Mouse (Mus musculus) spleen, embryonic (tissue): ENCODE measurements around the gene Tmem116.
"Not testable (repeated sequence)": the region's sequence is repeated elsewhere in the genome, so short reads cannot be mapped to it uniquely, and the experiment has no call there.

Source experiments
- CTCF ChIA-PET: fragments of 350-600 bp; sonication (Branson Sonifier 250); formaldehyde crosslinking; loops from one replicate; lab custom pipeline; 2022; lab: Charles Lee

The Tmem116 gene

DNA sequence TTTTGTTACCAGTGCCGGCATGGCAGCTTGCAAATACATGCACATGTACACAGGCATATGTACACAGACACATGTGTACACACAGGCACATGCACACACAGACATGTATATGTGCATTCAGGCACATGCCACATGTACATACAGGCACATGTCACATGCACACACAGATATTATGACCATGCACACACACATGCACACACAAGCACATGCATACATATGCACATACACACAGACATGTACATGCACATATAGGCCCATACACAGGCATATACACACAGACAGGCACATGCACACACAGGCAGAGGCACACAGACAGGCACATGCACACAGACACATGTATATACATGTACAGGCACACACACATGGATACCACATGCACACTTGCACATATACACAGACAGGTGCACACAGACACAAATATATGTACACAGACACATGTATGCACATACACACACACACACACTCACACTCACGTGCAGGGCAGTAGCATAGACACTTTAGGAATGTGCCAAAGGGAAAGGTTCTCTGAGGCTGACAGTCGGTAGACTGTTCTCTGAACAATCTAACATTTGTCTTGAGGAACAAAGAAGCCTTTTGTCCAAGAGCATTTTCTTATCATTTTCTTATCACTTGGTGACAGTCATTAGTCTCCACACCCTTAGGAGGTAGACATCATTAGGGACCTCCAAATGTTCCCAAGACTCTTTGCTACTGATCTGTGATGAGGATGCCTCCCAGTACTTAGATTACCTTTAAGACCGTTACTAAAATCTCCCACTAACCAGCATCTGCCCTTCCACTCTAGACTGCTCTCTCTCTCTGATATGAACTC lies 9.9 kb downstream of the Tmem116 start:
- CTCF ChIA-PET, result no interaction called here

DNA sequence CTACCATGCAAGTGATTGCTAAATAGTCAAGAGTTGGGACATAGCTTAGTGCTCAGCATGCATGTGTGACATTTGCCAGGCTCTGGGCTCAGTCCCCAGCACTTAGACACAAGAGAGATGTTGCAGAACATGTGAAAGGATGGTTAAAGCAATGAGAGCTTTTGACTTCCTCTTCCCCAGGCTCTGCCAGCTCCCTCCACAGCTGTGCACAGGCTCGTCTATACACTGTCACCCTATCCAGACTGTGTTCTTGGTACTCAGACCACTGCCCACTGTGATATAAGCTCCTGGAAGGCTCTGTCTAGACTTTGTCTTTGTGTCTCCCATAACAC lies 10.4 kb downstream of the Tmem116 start:
- CTCF ChIA-PET, result no interaction called here

DNA sequence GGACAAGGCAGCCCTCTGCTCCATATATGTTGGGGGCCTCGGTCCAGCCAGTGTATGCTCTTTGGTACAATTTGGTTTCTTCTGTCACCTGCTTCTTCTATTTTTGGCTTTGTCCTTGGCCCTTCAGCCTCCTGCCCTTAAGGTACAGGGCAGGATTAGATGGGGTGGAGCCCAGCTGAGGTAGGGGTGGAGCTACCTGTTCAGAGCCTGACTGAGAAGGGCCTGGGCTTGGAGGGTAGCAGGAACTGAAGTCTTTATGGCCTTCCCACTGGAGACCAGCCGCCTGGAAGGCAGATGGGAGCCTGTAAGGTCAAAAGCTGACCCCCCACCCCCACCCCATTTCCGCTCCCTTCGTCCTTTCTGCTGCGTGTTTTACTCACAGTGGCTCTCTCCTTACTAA lies 11.3 kb downstream of the Tmem116 start:
- CTCF ChIA-PET, result no interaction called here

DNA sequence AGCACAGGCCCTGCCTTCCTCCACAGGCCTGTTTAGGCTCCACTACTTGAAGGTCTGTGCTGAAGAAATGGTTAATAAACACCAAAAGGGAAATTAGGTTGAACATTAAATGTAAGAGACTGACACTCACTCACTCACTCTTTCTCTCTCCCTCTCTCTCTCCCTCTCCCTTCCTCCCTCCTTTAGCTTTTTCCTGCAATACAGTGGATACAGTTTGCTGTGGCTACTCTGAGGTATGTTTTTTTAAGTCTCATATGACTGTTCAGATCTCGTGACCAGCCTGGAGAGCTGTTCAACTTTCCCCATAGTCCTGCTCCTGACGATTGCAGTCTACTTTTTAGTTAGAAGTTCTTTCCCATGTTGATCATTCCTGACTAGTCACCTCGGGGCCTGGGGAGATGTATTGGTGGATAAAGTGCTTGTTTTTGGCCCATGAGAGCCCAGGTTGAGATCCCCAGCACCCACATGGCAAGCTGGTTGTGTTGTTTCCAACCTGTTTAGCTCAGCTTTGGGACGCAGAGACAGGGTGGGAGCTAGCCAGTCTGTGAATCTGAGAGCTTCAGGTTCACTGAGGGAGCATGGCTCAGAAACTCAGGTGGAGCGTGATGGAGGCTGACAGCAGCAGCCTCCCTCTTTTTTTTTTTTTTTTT lies 12.0 kb downstream of the Tmem116 start:
- CTCF ChIA-PET, result no interaction called here

DNA sequence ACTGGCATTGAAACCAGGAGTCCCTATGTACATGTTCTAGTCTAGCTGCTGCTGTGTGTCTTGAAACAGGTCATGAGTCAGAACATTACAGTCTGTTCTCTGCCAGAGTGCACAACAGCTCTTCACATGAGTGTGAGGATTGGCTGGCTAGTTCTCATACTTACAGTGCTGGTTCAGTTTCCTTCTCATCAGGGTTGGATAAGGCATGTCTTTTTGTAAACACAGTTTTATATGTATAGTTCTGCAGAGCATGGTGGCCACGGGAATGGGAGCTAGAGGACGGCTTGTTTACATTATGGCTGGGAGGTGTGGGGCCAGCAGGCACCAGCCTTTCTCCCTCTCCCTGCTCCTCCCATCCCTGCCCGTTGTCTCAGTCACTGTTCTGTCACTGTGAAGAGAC lies 17.9 kb downstream of the Tmem116 start:
- CTCF ChIA-PET, result interaction anchor here (1.5 kb wide), 1 partner anchor 20 kb away, joined by 3 read pairs; no protein-coding TSS in a partner anchor

DNA sequence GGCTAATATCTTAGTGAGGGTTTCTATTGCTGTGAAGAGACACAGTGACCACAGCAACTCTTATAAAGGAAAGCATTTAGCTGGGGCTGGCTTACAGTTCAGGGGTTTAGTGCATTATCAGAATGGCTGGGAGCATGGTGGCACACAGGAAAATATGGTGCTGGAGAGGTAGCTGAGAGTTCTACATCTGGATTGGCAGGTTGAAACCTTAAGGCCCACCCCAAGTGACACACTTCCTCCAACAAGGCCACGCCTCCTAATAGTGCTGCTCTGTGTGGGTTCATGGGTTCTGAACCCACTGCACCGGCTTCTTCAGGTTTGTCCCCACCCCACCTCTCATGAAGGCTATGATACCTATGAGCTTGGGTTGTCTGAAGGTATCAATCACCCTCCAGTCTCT lies 20.7 kb downstream of the Tmem116 start:
- CTCF ChIA-PET, result no interaction called here

DNA sequence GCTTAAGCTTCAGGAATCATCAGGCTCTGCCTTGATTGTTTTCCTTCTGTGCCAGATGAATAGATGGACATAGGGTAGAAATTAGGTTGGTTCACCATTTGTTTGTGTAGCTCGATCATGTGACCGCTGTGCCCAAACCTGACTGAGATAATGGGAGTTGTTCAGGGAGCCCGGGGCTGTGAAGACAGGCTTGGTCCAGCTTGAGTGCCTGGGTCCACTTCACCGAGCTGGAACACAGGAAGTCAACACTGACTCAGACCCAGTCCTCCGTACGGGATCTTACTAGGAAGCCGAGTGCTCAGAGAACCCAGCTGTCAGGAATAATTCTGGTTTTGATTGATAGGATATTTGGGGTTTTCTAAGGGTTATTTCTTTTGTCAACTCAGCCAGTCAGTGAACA lies 22.9 kb downstream of the Tmem116 start:
- CTCF ChIA-PET, result no interaction called here

DNA sequence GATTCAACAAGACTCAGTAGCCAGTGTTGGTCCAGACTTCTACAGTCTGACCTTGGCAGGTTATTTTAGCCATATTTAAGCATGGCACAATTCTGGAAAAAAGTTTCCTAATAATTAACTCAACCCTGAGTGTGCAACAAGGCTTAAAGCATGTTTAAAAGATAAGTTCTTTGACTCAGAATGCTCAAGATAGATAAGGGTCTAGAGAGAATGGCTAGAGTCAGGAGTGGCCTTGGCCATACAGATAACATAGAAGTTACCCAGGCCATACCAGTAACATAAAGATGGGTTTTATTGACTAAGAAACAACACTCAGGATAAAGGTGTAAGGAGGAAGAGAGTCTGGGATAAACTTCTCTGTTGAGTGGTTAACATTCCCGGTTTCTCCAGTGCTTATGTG lies 24.3 kb downstream of the Tmem116 start:
- CTCF ChIA-PET, result interaction anchor here (1.4 kb wide), 1 partner anchor 23 kb away, joined by 3 read pairs; the partner anchor contains the start of gene Erp29

DNA sequence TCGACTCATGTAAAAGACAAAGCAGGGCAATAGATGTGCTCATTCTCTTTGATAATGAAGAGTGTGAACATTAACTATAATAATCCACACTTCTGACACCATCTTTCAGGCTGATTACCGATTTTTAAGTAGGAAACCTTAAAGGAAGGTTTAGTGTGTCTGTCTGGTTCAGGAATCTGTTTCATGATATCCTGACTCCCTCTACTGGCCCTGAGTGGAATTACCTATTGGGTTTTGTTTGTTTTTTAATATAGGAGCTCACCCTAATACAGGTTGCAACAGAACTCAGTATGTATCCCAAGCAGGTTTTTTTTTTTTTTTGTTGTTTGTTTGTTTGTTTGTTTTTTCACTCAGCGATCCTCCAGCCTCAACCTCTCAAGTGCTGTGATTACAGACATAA lies 26.0 kb downstream of the Tmem116 start:
- CTCF ChIA-PET, result interaction anchor here (1.0 to 1.4 kb wide), 3 partner anchors 25 to 84 kb away, joined by 3 to 4 read pairs (median 3); partner anchors contain the start of gene Erp29

DNA sequence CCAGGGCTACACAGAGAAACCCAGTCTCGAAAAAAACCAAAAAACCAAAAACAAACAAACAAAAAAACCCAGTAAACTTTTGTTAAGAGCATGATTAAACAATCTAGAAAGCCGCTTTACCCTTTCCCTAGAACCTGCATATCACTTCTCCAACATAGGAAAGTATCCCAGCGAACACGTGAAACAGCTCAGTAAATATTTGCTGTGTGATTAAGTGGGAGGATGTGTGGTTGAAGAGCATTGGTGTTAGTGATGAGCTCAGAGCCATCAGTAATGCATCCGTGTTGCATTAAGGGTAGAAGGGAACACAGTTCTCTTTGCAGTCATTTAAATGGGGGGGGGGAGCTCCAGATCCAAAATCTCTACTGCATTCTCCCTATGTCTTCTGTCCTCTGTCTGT lies 33.1 kb downstream of the Tmem116 start:
- CTCF ChIA-PET, result no interaction called here

DNA sequence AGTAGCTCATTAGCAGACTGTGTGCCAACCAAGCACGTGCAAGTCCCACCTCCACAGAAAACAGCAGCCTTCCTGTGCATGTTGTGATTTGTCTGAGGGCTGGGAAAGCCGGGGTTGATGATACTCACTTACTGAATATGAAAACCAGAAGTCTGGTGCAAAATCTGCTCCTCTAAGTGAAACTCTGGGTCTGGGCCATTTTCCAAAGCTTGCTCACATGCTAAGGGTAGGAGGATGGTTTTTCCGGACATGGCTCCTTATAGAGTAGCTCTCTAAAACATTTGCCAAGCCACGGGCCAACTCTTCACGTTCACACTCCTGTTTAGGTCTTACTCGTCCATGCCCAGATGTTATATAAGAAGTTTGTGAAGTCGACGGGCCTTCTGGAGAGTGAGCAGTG lies 41.6 kb downstream of the Tmem116 start:
- CTCF ChIA-PET, result interaction anchor here (0.6 kb wide), 1 partner anchor 28 kb away, joined by 10 read pairs; no protein-coding TSS in a partner anchor

DNA sequence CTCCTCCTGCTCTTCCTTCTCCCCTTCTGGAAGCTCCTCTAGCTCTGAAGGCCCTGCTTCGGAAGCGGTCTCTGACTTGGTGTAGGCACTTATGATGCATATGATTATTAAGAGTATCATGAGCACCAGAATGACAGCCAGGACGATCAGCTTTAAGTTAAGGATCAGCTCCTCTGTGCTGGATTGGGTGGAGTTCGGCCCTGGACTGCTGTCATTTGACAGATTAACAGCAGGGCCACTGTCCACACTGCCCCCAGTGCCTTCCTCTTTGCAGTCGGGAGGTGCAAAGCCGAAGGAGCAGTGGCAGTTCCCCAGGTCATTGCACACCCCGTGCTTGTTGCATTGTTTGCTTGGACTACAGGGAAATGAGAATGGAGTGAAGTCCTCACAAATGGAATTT lies 49.0 kb downstream of the Tmem116 start:
- CTCF ChIA-PET, result no interaction called here

DNA sequence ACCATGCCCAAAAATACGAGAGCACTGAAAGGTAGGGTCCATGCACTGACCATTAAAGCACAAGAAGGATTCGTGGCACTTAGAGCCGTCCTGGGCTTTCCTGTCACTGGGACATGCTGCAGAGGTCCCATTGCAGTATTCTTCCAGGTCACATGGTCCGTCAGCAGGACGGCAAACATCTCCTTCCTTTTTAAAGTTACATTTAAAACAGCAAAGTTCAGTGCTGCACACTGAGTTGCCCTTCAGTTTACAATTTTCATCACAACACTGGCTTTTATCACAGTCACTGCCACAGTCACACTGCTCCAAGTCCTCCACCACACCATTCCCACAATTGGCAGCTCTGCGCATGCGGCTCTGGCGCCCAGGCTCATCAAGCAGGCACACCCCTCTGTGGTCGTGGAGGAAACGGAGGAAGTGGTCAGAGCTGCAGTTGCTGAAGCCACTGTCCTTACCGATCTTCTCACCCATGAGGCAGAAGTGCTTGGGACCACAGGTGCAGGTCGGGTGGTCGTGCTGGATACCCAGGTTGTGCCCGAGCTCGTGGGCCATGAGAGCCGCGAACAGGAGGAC lies 49.8 kb downstream of the Tmem116 start:
- CTCF ChIA-PET, result not testable (repeated sequence)

DNA sequence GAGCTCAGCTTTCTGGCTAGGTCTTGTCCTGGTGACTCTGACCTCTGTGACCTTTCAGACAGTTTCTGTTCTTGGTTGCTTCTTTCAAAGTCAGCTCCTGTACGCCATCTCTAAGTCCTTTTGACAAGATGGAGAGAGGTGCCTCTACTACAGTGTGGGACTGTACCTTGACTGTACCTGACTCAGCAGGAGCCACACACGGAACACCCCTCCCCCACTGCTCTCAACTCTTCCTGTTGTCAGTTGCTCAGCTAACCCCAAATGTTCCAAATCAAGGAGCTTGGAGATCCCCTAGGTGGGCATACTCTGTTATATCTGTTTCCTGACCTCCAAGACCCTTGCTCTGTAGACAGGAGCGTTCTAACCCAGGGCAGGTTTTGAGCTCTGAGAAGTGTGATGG lies 51.5 kb downstream of the Tmem116 start, which contains the start of gene Adam1b:
TSS of gene Adam1b (minus strand) at position 205 of the 400 bp plus-strand sequence.
- CTCF ChIA-PET, result no interaction called here

DNA sequence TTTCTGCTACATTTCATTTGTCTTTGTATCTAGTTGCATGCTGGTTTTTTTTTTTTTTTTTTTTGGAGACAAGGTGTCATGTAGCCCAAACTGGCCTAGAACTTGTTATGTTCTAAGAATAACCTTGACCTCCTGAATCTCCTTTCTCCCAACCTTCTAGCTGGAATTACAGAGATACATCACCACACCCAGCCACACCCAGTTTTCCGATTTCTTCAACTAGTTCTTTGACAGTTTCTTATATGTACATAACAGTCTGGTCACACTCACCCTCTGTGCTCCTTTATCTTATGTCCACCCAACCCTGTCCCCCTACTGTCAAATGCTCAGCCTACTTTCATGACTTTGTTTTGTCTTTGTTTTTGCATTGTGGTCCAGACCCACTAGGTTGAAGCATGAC lies 55.2 kb downstream of the Tmem116 start:
- CTCF ChIA-PET, result no interaction called here

DNA sequence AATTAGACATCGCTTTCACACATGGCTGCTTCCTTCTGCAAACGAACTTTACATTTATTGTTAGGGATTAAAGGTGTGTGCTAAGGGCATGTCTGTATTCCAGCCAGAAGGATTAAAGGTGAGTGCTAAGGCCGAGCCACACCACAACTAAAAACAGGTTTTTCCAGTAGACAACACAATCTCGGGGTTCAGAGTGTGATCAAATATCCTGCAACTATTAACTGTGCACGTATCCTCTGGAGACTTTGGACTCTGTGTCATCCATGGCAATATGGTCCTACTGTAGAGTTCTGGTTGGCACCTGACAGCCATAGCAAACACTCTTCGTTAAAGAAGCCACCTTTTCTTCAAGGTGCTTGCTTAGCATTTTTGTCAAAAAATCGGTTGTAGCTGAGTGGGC lies 58.3 kb downstream of the Tmem116 start:
- CTCF ChIA-PET, result no interaction called here

DNA sequence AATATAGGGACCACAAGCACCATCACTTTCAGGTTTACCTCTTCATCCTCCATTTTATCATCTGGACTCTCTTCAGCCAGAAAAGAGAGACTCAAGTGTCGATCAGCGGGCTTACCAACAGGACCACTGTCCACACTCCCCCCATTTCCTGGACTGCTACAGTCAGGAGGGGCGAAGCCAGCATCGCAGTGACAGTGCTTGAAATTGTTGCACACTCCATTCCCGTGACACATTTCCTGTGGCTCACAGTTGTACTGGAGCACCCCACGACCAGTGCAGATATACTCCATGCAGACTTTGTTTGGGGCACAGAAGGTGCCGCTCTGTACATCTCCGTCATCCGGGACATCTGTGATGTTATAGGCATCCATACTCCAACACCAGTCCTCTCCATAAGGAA lies 67.3 kb downstream of the Tmem116 start:
- CTCF ChIA-PET, result no interaction called here

DNA sequence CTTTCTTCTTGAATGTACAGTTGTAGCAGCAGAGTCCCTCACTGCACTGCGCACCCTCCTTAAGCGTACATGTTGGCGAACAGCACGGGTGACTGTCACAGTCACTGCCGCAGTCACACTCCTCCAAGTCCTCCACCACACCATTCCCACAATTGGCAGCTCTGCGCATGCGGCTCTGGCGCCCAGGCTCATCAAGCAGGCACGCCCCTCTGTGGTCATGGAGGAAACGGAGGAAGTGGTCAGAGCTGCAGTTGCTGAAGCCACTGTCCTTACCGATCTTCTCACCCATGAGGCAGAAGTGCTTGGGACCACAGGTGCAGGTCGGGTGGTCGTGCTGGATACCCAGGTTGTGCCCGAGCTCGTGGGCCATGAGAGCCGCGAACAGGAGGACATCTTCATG lies 68.1 kb downstream of the Tmem116 start:
- CTCF ChIA-PET, result not testable (repeated sequence)

DNA sequence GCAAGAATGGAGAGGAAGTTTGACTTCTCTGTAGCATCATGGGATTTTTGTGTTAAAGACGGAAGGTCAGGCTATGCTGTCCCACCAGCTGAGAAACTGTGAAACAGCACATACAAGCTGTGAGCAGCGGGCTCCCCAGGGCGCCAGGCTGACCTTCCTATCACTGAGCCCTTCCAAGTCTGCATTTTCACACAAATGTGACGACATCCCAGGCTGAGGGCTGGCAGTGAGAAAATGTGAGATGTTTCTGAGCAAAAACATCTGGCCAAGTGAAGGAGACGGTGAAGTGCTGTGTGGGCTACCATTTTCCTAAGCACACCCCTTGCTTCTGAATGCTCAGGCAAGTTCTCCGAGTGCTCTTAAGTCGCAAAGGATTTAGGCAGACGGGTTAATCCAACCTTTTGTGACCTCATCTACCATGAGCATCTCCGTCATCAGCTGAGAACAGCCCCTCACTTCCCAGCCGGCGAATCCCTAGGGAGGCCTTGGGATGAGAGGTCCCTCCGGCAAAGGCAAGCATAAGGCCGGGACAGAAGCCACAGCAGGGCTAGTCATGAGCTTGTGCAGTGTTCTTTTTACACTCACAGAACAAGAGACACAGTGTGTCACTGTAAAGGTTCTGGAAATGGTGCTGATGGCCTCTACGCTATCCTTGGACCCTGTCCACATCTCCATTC lies 74.2 kb downstream of the Tmem116 start:
- CTCF ChIA-PET, result no interaction called here

DNA sequence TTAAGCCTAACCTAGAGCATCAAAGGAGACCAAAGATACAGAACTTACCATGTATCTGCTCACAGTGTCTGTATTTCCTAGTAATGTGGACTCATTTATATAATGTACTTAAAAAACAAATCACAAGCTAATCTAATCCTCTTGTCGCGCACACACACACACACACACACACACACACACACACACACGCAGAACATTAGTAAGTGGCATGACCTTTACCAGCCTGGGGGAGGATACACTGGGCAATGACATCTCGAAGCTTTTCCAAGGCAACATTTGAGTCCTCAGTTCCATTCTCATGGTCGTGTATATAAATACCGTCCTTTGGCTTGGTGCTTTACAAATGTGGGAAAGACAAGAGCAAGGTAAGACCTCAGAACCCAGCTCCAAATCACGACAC lies 74.8 kb downstream of the Tmem116 start:
- CTCF ChIA-PET, result no interaction called here

DNA sequence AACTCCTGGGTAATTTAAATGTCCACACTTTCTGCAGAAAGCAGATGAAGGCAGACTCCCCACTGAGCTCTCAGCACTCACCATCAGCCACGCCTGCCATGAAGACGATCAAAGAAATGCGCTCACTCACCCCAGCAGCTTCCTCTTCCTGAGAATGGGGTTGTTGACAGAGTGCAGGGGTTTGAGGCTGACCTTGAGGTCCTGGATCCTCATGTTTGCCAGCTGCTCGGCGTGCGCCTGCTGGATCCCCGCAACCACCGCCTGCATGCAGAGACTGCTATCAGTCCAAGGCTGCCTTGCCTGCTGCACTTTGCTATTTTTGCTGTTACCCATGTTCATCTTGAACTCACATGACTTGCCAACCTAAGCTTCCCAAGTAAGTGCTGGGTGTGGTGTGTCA lies 75.3 kb downstream of the Tmem116 start:
- CTCF ChIA-PET, result no interaction called here

DNA sequence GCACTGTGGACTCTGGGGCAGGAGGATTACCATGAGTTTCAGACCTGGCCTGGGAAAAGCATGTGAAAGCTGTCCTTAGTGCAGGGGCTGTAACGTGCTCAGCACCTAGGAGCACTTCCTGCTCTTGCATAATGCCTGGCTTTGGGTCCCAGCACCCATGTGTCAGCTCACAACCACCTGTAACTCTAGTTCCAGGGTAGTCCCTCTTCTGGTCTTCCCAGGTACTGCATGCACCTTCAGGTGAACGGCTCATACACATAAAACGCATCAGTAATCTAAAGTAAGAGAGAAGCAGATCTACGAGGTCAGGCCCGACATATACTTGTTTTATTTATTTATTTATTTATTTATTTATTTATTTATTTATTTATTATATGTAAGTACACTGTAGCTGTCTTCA lies 82.8 kb downstream of the Tmem116 start:
- CTCF ChIA-PET, result no interaction called here
